Mouse (Mus musculus) CD4-positive, CD25-positive, alpha-beta regulatory T cell, adult 4 months (primary cell): ENCODE results near the gene Ubn1. TPM values are rescaled to one million over a fixed set of nuclear protein-coding genes. Genes with fewer than 3 reads are reported as not detected.

Experiments
- polyA plus RNA-seq, 2 experiments: library from polyadenylated mRNA; unstranded; fragments of 100-300 nt; shearing (Covaris generic); gene quantifications; one replicate each; pipeline ENCODE4 v1.2.1; 2017

Gene Ubn1
- polyA plus RNA-seq, 2 experiments from 2014 or later = 36.8 to 48.4 TPM

Other genes starting within 250 kb of the Ubn1 start
- gene 4930562C15Rik, start 214.6 kb upstream of the Ubn1 start, polyA plus RNA-seq = 1 to 10 TPM in 1 of 2 experiments, under 1 TPM in 1; 0.68 to 1.3 TPM
- gene Ubald1, start 169.7 kb upstream of the Ubn1 start, polyA plus RNA-seq = 10 to 100 TPM; 19.3 to 21.6 TPM
- gene Mgrn1, start 163.8 kb upstream of the Ubn1 start, polyA plus RNA-seq = 10 to 100 TPM; 35.2 to 58.5 TPM
- gene Nudt16l1, start 111.3 kb upstream of the Ubn1 start, polyA plus RNA-seq = 100 to 1,000 TPM in 1 of 2 experiments, 10 to 100 TPM in 1; 92.1 to 106 TPM
- 10 to 100 TPM; 41.4 to 64.3 TPM for gene Anks3, start 85.9 kb upstream of the Ubn1 start, polyA plus RNA-seq
- not detected for gene Sept12, start 52.2 kb upstream of the Ubn1 start, polyA plus RNA-seq
- gene Smim22, start 42.8 kb upstream of the Ubn1 start, polyA plus RNA-seq = not detected
- 10 to 100 TPM; 19.8 to 35.0 TPM for gene Rogdi, start 36.5 kb upstream of the Ubn1 start, polyA plus RNA-seq
- gene Glyr1, start 194 bp upstream of the Ubn1 start, polyA plus RNA-seq = 100 to 1,000 TPM in 1 of 2 experiments, 10 to 100 TPM in 1; 79.0 to 130 TPM
- gene Ppl, start 82.4 kb downstream of the Ubn1 start, polyA plus RNA-seq = under 1 TPM; 0.11 to 0.23 TPM
- gene Sec14l5, start 97.1 kb downstream of the Ubn1 start, polyA plus RNA-seq = not detected
- 10 to 100 TPM; 15.5 to 21.6 TPM for gene Nagpa, start 154.0 kb downstream of the Ubn1 start, polyA plus RNA-seq
- gene AU021092, start 172.2 kb downstream of the Ubn1 start, polyA plus RNA-seq = not detected
- gene Alg1, start 183.6 kb downstream of the Ubn1 start, polyA plus RNA-seq = 10 to 100 TPM; 22.1 to 31.7 TPM
- 10 to 100 TPM; 49.3 to 58.5 TPM for gene Eef2kmt, start 205.9 kb downstream of the Ubn1 start, polyA plus RNA-seq